ENCODE assay signal across 8 mouse cellular contexts in the genomic region with DNA sequence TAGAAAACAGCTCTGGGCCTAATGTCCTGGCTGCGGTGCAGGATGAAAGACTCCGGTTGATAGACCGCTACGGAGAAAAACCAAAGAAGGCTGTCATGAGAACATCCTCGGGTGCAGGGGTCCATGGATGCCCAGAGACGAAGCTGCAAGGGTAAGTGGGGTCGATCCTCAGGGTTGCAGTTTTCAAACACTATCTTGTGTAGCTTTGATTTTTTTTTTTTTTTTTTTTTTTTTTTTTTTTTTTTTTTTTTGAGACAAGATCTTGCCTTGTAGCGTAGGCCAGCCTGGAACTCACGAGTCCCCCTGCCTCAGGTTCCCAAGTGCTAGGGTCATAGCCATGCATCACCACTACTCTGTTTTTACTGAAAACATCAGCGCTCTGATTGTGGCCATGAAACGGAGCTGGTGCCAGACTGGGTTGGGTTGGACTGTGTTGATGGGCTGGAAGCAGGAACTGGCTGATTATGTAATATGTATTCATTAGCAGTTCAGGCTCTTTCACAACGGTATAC. TPM values are rescaled to one million over a fixed set of nuclear protein-coding genes. Genes with fewer than 3 reads are reported as not detected.
A peak's percentile ranks its signal among the peaks of the same experiment; 100 is the strongest.
DNase-seq lines count a peak whose midpoint lies in the region; ATAC-seq lines count a peak whose summit lies in the region.

No protein-coding gene starts in this region.

- H3K27ac ChIP-seq in forebrain, embryonic 14.5 days (ENCODE audit: low read depth, low read length): peak overlapping the region; percentile 61; the same call in 1 of the 2 replicates
- H3K27ac ChIP-seq in hindbrain, embryonic 16.5 days (ENCODE audit: low read depth, low read length): peak overlapping the region; percentile 77
- H3K27ac ChIP-seq in limb, embryonic 12.5 days: peak overlapping the region; percentile 64; the same call in 1 of the 2 replicates
- H3K27ac ChIP-seq in midbrain, embryonic 15.5 days: peak overlapping the region; percentile 79

- ATAC-seq in forebrain, embryonic 14.5 days: no peak; the same call in 1 of the 2 replicates
- 0 out of 2 replicates have a peak, but pooled peaks have one; percentile 8 for ATAC-seq in hindbrain, embryonic 16.5 days
- ATAC-seq in limb, embryonic 12.5 days (ENCODE audit: insufficient number of reproducible peaks, insufficient read depth, low FRiP score, low TSS enrichment, low read depth): no peak
- ATAC-seq in midbrain, embryonic 15.5 days (replicated peaks): peak; percentile 19; the same call in 1 of the 2 replicates

- no peaks in the 10 kb centered on the region for H3K9me3 ChIP-seq in forebrain, embryonic 14.5 days (replicated peaks; ENCODE audit: control insufficient read depth, low read length)
- no peaks in the 10 kb centered on the region for H3K9me3 ChIP-seq in hindbrain, embryonic 16.5 days (ENCODE audit: control insufficient read depth, low read length)
- H3K9me3 ChIP-seq in limb, embryonic 12.5 days: no peaks in the 10 kb centered on the region
- no peaks in the 10 kb centered on the region for H3K9me3 ChIP-seq in midbrain, embryonic 15.5 days

- 3% methylated on average over 12 of the region's 12 CpGs for WGBS in forebrain, embryonic 14.5 days
- 2% methylated on average over 12 of the region's 12 CpGs for WGBS in hindbrain, embryonic 16.5 days
- WGBS in limb, embryonic 12.5 days: 3% methylated on average over 12 of the region's 12 CpGs
- 3% methylated on average over 12 of the region's 12 CpGs for WGBS in midbrain, embryonic 15.5 days

- H3K36me3 ChIP-seq in forebrain, embryonic 14.5 days (ENCODE audit: control insufficient read depth, insufficient read depth, low read length): peaks cover 3% of the 10 kb centered on the region; the same call in 1 of the 2 replicates
- 0 out of 2 replicates have a peak, but pooled peaks cover 4% of the 10 kb centered on the region for H3K36me3 ChIP-seq in hindbrain, embryonic 16.5 days (ENCODE audit: control insufficient read depth, insufficient read depth, low read length)
- H3K36me3 ChIP-seq in limb, embryonic 12.5 days: peaks cover 10% of the 10 kb centered on the region; the same call in 1 of the 2 replicates
- no peaks in the 10 kb centered on the region for H3K36me3 ChIP-seq in midbrain, embryonic 15.5 days (replicated peaks)

- no peaks in the 10 kb centered on the region for H3K27me3 ChIP-seq in forebrain, embryonic 14.5 days (replicated peaks; ENCODE audit: control insufficient read depth, insufficient read depth, low read length)
- H3K27me3 ChIP-seq in hindbrain, embryonic 16.5 days (replicated peaks; ENCODE audit: control insufficient read depth, insufficient read depth, low read length): no peaks in the 10 kb centered on the region
- no peaks in the 10 kb centered on the region for H3K27me3 ChIP-seq in limb, embryonic 12.5 days
- H3K27me3 ChIP-seq in midbrain, embryonic 15.5 days (replicated peaks): no peaks in the 10 kb centered on the region

- peak overlapping the region; percentile 72 for H3K9ac ChIP-seq in forebrain, embryonic 14.5 days (ENCODE audit: low read length)
- peak overlapping the region; percentile 82 for H3K9ac ChIP-seq in hindbrain, embryonic 16.5 days (ENCODE audit: low read depth, low read length)
- H3K9ac ChIP-seq in limb, embryonic 12.5 days (replicated peaks): peak overlapping the region; percentile 74
- peak overlapping the region; percentile 69 for H3K9ac ChIP-seq in midbrain, embryonic 15.5 days

- H3K4me3 ChIP-seq in forebrain, embryonic 14.5 days (ENCODE audit: low read depth, low read length): peak overlapping the region; percentile 58
- peak overlapping the region; percentile 70 for H3K4me3 ChIP-seq in hindbrain, embryonic 16.5 days (ENCODE audit: low read length)
- H3K4me3 ChIP-seq in limb, embryonic 12.5 days (replicated peaks): peak overlapping the region; percentile 74
- H3K4me3 ChIP-seq in midbrain, embryonic 15.5 days: peak overlapping the region; percentile 68

- DNase-seq in embryo, embryonic 11 days: peak; percentile 17
- no peak for DNase-seq in embryo, embryonic 10 days (ENCODE audit: low spot score)
- peak; percentile 64 for DNase-seq in adrenal gland, postnatal 14 days
- peak; percentile 17 for DNase-seq in forebrain, embryonic 14.5 days (ENCODE audit: low spot score)
- DNase-seq in thymus, postnatal 36 days: no peak

- peaks cover 9% of the 10 kb centered on the region for H3K4me1 ChIP-seq in forebrain, embryonic 14.5 days (ENCODE audit: control insufficient read depth, insufficient read depth, low read length)
- H3K4me1 ChIP-seq in hindbrain, embryonic 16.5 days (ENCODE audit: control insufficient read depth, insufficient read depth, low read depth, low read length): peaks cover 22% of the 10 kb centered on the region
- peaks cover 17% of the 10 kb centered on the region for H3K4me1 ChIP-seq in limb, embryonic 12.5 days (replicated peaks)
- H3K4me1 ChIP-seq in midbrain, embryonic 15.5 days: peaks cover 33% of the 10 kb centered on the region

- peak overlapping the region; percentile 73 for H3K4me2 ChIP-seq in forebrain, embryonic 14.5 days (ENCODE audit: low read length)
- H3K4me2 ChIP-seq in hindbrain, embryonic 16.5 days (ENCODE audit: low read length): peak overlapping the region; percentile 74
- peak overlapping the region; percentile 79 for H3K4me2 ChIP-seq in limb, embryonic 12.5 days
- peak overlapping the region; percentile 61 for H3K4me2 ChIP-seq in midbrain, embryonic 15.5 days

RNA-seq across cellular contexts. Expression of gene Fis1, which starts 0.4 kb away (rescaled TPM):
- 136 TPM in 2 replicates for total RNA-seq in adrenal gland, postnatal 14 days (2021)
- polyA plus RNA-seq in forebrain, embryonic 14.5 days (2014; fragmentation: Nextera tagmentation; extraction: Ambion mirVana): 432 and 495 TPM in 2 replicates
- polyA plus RNA-seq in hindbrain, embryonic 16.5 days (2015; fragmentation: Nextera tagmentation; extraction: Ambion mirVana): 370 and 382 TPM in 2 replicates
- 263 and 269 TPM in 2 replicates for polyA plus RNA-seq in limb, embryonic 12.5 days (2016; fragmentation: Nextera tagmentation; extraction: Ambion mirVana)
- 357 and 367 TPM in 2 replicates for polyA plus RNA-seq in midbrain, embryonic 15.5 days (2015; fragmentation: Nextera tagmentation; extraction: Ambion mirVana)

RNA-seq across cellular contexts. Expression of gene Cldn15, which starts 12.9 kb away (rescaled TPM):
- total RNA-seq in adrenal gland, postnatal 14 days (2021): 13.5 and 14.7 TPM in 2 replicates
- 0.11 TPM in 1 of 2 replicates, not detected in the other for polyA plus RNA-seq in forebrain, embryonic 14.5 days (2014; fragmentation: Nextera tagmentation; extraction: Ambion mirVana)
- 0.16 and 0.30 TPM in 2 replicates for polyA plus RNA-seq in hindbrain, embryonic 16.5 days (2015; fragmentation: Nextera tagmentation; extraction: Ambion mirVana)
- polyA plus RNA-seq in limb, embryonic 12.5 days (2016; fragmentation: Nextera tagmentation; extraction: Ambion mirVana): 0.10 and 0.36 TPM in 2 replicates
- 0.18 and 0.36 TPM in 2 replicates for polyA plus RNA-seq in midbrain, embryonic 15.5 days (2015; fragmentation: Nextera tagmentation; extraction: Ambion mirVana)

RNA-seq across cellular contexts. Expression of gene Plod3, which starts 33.3 kb away (rescaled TPM):
- 54.9 and 57.8 TPM in 2 replicates for total RNA-seq in adrenal gland, postnatal 14 days (2021)
- polyA plus RNA-seq in forebrain, embryonic 14.5 days (2014; fragmentation: Nextera tagmentation; extraction: Ambion mirVana): 21.7 and 22.2 TPM in 2 replicates
- polyA plus RNA-seq in hindbrain, embryonic 16.5 days (2015; fragmentation: Nextera tagmentation; extraction: Ambion mirVana): 36.3 and 39.7 TPM in 2 replicates
- polyA plus RNA-seq in limb, embryonic 12.5 days (2016; fragmentation: Nextera tagmentation; extraction: Ambion mirVana): 39.5 and 42.3 TPM in 2 replicates
- polyA plus RNA-seq in midbrain, embryonic 15.5 days (2015; fragmentation: Nextera tagmentation; extraction: Ambion mirVana): 38.9 and 44.1 TPM in 2 replicates

RNA-seq across cellular contexts. Expression of gene Znhit1, which starts 34.3 kb away (rescaled TPM):
- 64.8 and 72.1 TPM in 2 replicates for total RNA-seq in adrenal gland, postnatal 14 days (2021)
- 125 and 136 TPM in 2 replicates for polyA plus RNA-seq in forebrain, embryonic 14.5 days (2014; fragmentation: Nextera tagmentation; extraction: Ambion mirVana)
- polyA plus RNA-seq in hindbrain, embryonic 16.5 days (2015; fragmentation: Nextera tagmentation; extraction: Ambion mirVana): 144 and 156 TPM in 2 replicates
- 109 and 116 TPM in 2 replicates for polyA plus RNA-seq in limb, embryonic 12.5 days (2016; fragmentation: Nextera tagmentation; extraction: Ambion mirVana)
- 131 and 132 TPM in 2 replicates for polyA plus RNA-seq in midbrain, embryonic 15.5 days (2015; fragmentation: Nextera tagmentation; extraction: Ambion mirVana)

RNA-seq across cellular contexts. Expression of gene Ift22, which starts 45.5 kb away (rescaled TPM):
- total RNA-seq in adrenal gland, postnatal 14 days (2021): 24.9 and 26.4 TPM in 2 replicates
- polyA plus RNA-seq in forebrain, embryonic 14.5 days (2014; fragmentation: Nextera tagmentation; extraction: Ambion mirVana): 137 and 158 TPM in 2 replicates
- polyA plus RNA-seq in hindbrain, embryonic 16.5 days (2015; fragmentation: Nextera tagmentation; extraction: Ambion mirVana): 136 and 142 TPM in 2 replicates
- 65.7 and 69.8 TPM in 2 replicates for polyA plus RNA-seq in limb, embryonic 12.5 days (2016; fragmentation: Nextera tagmentation; extraction: Ambion mirVana)
- 125 and 132 TPM in 2 replicates for polyA plus RNA-seq in midbrain, embryonic 15.5 days (2015; fragmentation: Nextera tagmentation; extraction: Ambion mirVana)

Comparison
In these comparisons a context has a peak if more than half of its experiments do, and no peak if none do; other contexts are left out.
1. DNase-seq: peak in embryo, embryonic 11 days (single experiment), adrenal gland, postnatal 14 days (single experiment) and forebrain, embryonic 14.5 days (single experiment); none in embryo, embryonic 10 days (single experiment) and thymus, postnatal 36 days (0 of 2).
2. ATAC-seq: peak in hindbrain, embryonic 16.5 days (single experiment) and midbrain, embryonic 15.5 days (single experiment); none in forebrain, embryonic 14.5 days (single experiment) and limb, embryonic 12.5 days (single experiment).
3. Peak in every context shown above with its lines, with median percentiles within 50 percentile points of each other: H3K27ac ChIP-seq, H3K4me2 ChIP-seq, H3K4me3 ChIP-seq and H3K9ac ChIP-seq.